Mouse (Mus musculus) left cerebral cortex, adult 8-10 months (tissue): ENCODE measurements around the gene Prdm5. TPM values are rescaled to one million over a fixed set of nuclear protein-coding genes. Genes with fewer than 3 reads are reported as not detected.
A peak's percentile ranks its signal among the peaks of the same experiment; 100 is the strongest.

Experiments
- DNase-seq, 2 experiments: peaks; one replicate each; pipeline ENCODE4 v3.0.0; 2022; ENCODE audit warnings: low spot score in 2 of 2
- total RNA-seq, 4 experiments: library from RNA; stranded (reverse); gene quantifications; 2 replicates each; pipeline ENCODE4 v1.2.4; 2022

Prdm5 gene
- 1 to 10 TPM; 5.7 to 7.5 (median 5.9) TPM for total RNA-seq

GRCm38 (mm10) chr6:65778861-65779688, at the start of gene Prdm5:
Gene Prdm5 (plus strand): TSS chr6:65778988.
- peak; percentile 15 to 26 for DNase-seq

DNA sequence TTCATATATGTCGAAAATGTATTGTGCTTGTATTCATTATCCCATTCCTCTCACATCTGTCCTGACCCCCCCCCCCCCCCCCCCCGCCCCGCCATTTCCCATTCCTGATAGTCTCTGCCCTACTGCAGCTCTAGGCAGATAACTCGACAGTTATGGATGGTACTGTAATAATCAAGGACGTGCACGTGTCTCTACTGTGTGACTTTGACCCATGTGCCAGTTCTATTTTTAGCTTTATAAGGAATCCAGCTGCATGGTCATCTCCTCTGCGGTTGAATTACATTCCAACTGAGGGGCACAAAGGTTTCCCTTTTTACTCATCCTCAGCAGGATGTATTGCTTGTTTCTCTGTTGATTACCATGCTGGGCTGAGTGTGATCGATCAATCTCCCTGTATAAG, 39.3 kb upstream of the Prdm5 start:
- no peak for DNase-seq

- no peak for DNase-seq
Observed at GRCm38 (mm10) chr6:65743144-65743870, 35.5 kb upstream of the Prdm5 start.

DNA sequence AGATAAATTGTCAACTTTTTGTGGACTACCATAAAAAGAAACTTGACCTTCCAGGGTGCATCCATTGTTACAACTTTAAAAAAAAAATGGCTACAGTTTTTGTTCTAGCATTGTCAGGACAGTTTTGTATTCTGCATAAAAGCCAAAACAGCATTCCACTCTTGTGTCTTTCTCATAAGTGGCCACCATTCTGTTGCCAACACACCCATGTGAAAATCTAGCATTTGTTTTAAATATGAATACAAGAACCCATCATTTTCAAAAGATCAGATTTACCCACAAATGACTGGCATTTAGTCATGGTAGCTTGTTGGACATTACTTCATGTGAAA, 35.0 kb upstream of the Prdm5 start:
- no peak for DNase-seq

GRCm38 (mm10) chr6:65758214-65758613, 20.6 kb upstream of the Prdm5 start:
- DNase-seq: no peak

DNA sequence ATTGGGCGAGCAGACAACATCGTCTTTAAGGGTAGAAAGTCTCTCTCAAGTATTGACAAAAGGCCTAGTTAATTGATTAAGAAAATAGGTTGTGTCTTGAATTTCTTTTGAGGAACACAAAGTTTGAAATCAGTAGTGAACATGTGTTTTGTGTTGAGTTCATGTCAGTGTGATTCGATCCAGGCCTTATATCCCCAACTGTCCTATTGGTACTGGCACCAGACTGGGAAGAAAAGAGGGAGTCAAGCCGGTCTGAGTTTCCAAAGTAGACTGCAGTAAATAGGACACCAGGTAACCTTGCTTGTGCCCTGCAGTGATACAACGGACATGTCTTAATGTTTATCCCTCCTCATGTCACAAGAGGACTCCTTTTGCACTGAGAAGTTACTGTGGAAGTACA, 19.6 kb upstream of the Prdm5 start:
- no peak for DNase-seq

DNA sequence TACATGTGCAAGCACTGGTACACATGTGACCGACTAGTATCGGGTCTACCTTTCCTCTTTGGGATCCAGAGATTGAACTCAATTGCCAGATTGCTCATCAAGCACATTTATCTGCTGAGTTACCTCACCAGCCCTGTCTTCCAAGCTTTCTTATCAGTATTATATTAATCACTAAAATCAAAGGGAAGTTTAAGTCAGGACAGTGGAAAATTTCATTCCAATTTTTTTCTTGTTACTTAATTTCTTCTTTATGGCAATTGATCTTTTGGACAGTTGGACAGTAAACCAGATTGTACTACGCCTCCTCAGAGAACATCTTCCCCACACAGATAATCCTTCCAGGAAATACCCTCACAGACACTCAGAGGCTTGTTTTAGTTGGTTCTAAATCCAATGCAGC, 18.7 kb upstream of the Prdm5 start:
- DNase-seq: no peak

- DNase-seq: no peak
Observed at GRCm38 (mm10) chr6:65764459-65764858, 14.3 kb upstream of the Prdm5 start.

DNA sequence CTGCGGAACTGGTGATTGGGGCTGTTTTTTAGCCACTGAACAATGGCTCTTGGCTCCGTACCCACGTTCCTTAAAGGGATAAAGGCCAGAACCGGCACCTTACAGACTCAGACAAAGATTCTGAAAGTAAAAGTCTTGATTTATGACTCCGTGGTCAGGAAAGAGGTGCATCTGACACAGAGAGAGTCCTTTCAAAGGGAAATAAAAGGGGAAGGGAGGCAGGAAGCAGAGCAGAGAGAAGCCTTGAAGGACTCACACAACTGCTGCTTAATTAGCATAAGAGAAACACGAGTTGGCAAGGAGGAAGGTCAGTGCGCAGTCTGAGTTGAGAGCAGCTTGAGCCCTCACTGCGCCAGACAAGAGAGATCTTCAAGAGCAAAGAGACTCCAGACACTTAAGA, 13.7 kb upstream of the Prdm5 start:
- no peak for DNase-seq

DNA sequence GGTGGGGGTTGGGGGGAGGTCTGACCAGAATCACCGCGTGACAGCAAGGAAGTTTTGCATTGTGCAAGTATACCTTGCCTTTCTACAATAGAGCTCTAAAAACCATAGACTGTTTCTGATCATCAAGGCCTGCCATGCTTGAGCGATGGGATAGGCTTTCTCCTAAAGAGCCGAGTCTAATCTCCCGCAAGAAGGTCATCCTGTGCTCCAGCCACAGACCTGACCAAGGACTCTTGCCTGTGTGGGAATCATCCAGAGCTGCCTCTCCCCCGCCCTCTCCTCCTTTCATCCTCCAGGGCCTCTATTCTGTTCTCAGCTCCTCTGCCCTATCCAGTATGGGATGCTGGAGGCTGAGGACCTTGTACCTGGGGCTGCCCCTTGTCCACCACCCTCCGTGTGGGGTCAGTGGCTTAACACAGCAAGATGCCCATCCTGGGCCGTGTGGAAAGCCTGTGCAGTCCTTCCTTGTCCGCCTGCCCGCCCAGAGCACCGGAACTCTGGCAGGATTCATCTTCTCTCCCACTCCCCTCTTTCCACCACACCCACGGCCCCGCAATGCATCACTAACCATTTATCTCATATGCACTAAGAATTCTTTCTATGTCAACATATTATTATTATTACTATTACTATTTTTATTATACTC, 12.9 kb upstream of the Prdm5 start:
- no peak for DNase-seq

DNA sequence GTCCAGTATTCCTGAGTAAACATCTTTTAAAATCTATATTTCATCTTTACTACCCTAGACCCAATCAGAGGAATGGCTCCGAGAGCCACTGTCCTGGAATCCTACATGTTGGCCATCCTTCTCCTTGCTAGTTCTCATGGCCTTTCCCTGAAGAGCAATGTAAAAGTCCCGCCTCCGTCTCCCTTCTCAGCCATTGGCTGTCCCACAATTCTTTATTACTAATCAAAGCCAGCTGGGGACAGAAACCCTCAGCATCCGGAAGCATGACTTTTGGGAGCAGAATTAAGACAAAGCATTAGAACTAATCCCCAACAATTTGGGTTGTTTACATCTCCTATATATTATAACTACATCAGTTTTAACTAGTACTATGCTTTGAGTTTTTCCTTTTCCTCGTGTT, 10.9 kb upstream of the Prdm5 start:
- no peak for DNase-seq

DNA sequence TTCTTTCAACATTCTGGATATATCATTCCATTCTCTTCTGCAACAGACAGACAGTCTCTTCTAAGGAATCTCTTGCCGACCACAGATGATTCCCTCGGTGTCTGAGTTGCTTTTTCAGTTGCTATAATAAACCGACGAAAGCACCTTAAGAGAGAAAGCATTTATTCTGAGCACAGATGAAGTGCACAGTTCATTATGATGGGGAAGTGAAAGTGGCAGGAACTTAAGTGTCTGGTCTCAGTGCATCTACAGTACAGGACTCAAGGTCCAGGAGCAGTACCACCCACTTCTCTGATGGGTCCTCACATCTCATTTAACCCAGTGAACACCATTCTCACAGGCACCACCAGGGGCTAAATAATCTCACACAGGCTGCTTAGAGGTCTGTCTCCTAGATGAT, 5.2 kb upstream of the Prdm5 start:
- DNase-seq: no peak

DNA sequence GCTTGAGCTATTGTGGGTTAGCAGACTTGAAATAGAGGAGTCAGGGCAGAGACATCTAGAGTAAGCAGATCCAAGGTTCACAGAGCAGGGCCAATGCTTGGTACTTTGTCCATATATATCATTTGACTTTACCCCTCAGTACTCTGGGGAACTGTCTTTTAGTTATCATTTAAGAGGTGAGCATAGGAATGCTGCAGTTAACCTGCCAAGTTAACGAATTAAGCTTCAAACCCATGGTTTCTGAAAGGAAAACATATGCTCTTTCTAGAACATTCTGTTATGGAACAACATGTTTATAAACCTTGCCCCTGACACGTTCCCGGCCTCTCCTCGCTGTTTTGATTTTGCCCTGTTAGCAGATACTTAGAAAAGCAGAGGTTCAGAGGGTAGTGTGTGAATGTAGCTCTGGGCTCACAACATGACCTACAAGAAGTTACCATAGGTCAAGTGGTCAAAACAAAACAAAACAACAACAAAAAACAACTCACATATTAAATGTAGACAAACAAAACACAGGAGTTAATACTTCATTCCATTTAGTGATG, 973 bp downstream of the Prdm5 start:
- DNase-seq: no peak

- no peak for DNase-seq
Observed at GRCm38 (mm10) chr6:65781441-65781840, 2.7 kb downstream of the Prdm5 start.

DNA sequence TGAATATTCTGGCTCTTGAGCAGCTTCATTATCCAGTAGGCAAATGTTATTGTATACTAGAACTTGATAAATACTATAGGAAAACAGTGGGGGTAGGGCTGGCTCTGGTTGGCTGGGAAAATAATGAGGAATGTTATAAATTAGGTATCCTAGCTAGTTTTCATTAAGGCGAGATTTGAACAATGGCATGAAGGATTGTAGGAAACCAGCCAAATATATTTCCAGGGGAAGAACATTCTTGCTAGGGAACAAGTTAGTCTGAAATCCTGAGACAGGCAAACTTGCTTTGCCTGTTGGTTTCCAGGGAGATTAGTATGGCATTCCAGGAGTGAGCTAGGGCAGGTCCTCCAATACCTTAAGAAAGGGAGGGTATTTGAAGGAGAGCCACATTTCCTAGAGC, 4.9 kb downstream of the Prdm5 start:
- no peak for DNase-seq

- DNase-seq: peak in 1 of 2 experiments; percentile 29
Observed at GRCm38 (mm10) chr6:65792923-65793322, 14.1 kb downstream of the Prdm5 start.

DNA sequence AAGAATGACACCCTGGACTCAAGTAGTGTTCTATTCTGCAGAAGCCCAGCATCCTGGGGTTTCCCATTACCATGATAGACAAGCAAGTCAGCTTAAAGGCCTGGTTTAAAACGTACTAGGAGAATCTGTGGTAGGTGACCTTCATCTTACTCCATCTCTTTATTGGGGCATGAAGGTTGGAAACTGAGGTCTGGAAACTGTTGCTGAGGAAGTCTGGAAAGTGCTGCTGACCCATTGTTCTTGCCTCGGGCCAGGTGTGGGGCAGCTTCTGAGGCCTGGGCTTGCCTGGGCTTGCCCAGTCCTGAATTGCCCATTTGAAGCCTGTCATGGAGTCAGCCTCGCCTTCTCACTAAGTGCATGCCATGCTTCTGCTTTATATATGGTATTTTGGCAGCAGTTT, 17.8 kb downstream of the Prdm5 start:
- no peak for DNase-seq

DNA sequence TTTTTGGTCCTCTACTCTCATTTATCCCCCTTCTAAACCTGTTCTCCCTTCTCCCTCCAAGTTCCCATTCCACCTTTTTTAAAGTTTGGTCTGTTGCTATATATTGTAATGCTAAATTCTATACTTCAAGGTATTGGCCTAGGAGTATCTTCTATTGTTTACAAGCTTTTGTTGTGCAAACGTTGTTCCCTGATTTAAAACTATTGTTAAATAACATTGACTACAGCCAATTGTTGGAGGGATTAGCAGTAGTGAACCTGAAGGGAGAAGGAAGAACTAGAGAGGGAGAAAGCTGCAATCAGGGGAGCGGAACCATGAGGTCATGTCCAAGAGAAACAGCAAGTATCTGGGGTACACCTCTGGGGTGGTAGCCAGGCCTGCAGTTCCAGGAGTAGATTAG, 18.5 kb downstream of the Prdm5 start:
- DNase-seq: no peak

DNA sequence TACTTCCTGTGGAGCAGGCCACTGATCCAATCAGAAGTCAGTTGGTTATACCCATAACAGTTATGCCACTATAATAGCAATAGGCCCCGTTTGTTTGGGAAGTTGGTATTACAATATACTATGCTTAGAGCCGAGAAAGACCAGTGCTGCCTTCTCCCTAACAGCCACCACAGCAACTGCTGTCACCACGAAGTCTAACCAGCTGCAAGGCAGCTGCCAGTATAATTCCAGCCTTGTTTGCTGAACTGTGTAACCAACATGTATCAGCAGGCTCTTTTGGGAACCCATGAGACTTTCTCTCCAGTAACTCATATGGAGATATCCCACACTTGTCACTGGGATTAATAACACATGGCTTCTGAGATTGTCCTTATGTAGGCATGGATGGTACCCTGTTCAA, 19.6 kb downstream of the Prdm5 start:
- no peak for DNase-seq

DNA sequence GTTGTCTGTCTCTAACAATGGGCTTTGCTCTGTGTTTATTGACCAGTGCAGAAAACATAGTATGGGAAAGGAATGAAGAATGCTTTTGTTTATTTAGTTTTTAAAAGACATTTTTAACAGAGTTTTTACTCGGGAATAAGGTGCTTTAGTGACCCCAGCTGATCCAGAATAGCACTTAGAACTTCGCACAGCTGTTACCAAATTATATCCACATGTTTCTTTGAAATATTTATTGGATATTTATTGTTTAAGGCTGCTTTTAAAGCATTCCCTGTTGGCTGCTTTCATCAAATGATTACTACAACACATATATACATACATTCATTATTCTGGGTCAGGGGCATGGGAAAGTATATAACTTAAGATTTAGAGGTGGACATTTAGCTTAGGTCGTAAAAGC, 32.9 kb downstream of the Prdm5 start:
- DNase-seq: no peak

GRCm38 (mm10) chr6:65818039-65818747, 39.4 kb downstream of the Prdm5 start:
- DNase-seq: no peak

- no peak for DNase-seq
Observed at GRCm38 (mm10) chr6:65828656-65829055, 49.9 kb downstream of the Prdm5 start.
